Mouse (Mus musculus) cerebellum, adult 18-20 months (tissue): ENCODE measurements around the gene Khdrbs2.
"Not testable (repeated sequence)": the region's sequence is repeated elsewhere in the genome, so short reads cannot be mapped to it uniquely, and the experiment has no call there.

ENCODE experiments used
- DNase-seq, 2 experiments: peaks; one replicate each; pipeline ENCODE4 v3.0.0; 2021

Gene Khdrbs2

GRCm38 (mm10) chr1:32471502-32472214 lies 299.1 kb downstream of the Khdrbs2 start:
- no peak for DNase-seq

- no peak for DNase-seq
These were observed 315.4 kb downstream of the Khdrbs2 start for GRCm38 (mm10) chr1:32487944-32488343.

- DNase-seq: no peak
These were observed 330.9 kb downstream of the Khdrbs2 start for GRCm38 (mm10) chr1:32503381-32503780.

- not testable (repeated sequence) for DNase-seq
These were observed 374.7 kb downstream of the Khdrbs2 start, which contains the start of gene Gm5415 for GRCm38 (mm10) chr1:32547194-32547593. TSS of gene Gm5415 (minus strand) at chr1:32547294.

- DNase-seq: no peak
These were observed 380.9 kb downstream of the Khdrbs2 start for GRCm38 (mm10) chr1:32553459-32553858.

- peak; percentile 1 for DNase-seq
These were observed 381.4 kb downstream of the Khdrbs2 start for GRCm38 (mm10) chr1:32553925-32554324.

GRCm38 (mm10) chr1:32568901-32569300 lies 396.4 kb downstream of the Khdrbs2 start:
- DNase-seq: no peak

GRCm38 (mm10) chr1:32626060-32626459 lies 453.5 kb downstream of the Khdrbs2 start:
- DNase-seq: no peak

- DNase-seq: no peak
These were observed 460.2 kb downstream of the Khdrbs2 start for GRCm38 (mm10) chr1:32632415-32633354.

GRCm38 (mm10) chr1:32633404-32633803 lies 460.9 kb downstream of the Khdrbs2 start:
- no peak for DNase-seq

GRCm38 (mm10) chr1:32639118-32639517 lies 466.6 kb downstream of the Khdrbs2 start:
- no peak for DNase-seq

GRCm38 (mm10) chr1:32649647-32650209 lies 477.2 kb downstream of the Khdrbs2 start:
- no peak for DNase-seq

- no peak for DNase-seq
These were observed 521.3 kb downstream of the Khdrbs2 start for GRCm38 (mm10) chr1:32693806-32694205.

GRCm38 (mm10) chr1:32700132-32700531 lies 527.6 kb downstream of the Khdrbs2 start:
- DNase-seq: no peak

GRCm38 (mm10) chr1:32701267-32701666 lies 528.8 kb downstream of the Khdrbs2 start:
- DNase-seq: no peak
